8 mouse cellular contexts compared by ENCODE assay signal in genomic region chr2:146511911-146512580, GRCm38 (mm10). TPM values are rescaled to one million over a fixed set of nuclear protein-coding genes. Genes with fewer than 3 reads are reported as not detected.
A peak's percentile ranks its signal among the peaks of the same experiment; 100 is the strongest.
DNase-seq lines count a peak whose midpoint lies in the region; ATAC-seq and TF ChIP-seq lines count a peak whose summit lies in the region.

TSS of gene Ralgapa2 (minus strand) at chr2:146512344.

- H3K9me3 ChIP-seq in megakaryocyte, embryonic 14.5 days = no peaks in the 10 kb centered on the region

- no peaks in the 10 kb centered on the region for H3K27me3 ChIP-seq in megakaryocyte, embryonic 14.5 days (replicated peaks)

- H3K36me3 ChIP-seq in megakaryocyte, embryonic 14.5 days (replicated peaks; ENCODE audit: low read length) = peaks cover 3% of the 10 kb centered on the region

- peak within 1 kb of the TSS; percentile 74 for H3K4me3 ChIP-seq in cortical plate, adult 2 months (ENCODE audit: insufficient read depth, low read length)
- peak within 1 kb of the TSS; percentile 96 for H3K4me3 ChIP-seq in megakaryocyte, embryonic 14.5 days (replicated peaks)

- peak; percentile 96 for ATAC-seq in activated CD4-positive, CD25-positive, alpha-beta regulatory T cell, adult 4 months

- TF ChIP-seq POLR2A in cortical plate, adult 2 months (IDR thresholded peaks at IDR 0.05; ENCODE audit: extremely low read depth, insufficient read depth, low read length) = peak; percentile 48; the same call in 1 of the 2 replicates

- peak; percentile 99 to 100 for DNase-seq in gastrocnemius, adult 8-10 months (ENCODE audit: low spot score in 2 of 2)
- peak; percentile 96 for DNase-seq in hindlimb bud, embryonic 11.5 days (ENCODE audit: extremely low spot score, low read depth, low spot score)
- DNase-seq in left cerebral cortex, adult 8-10 months (ENCODE audit: low spot score in 2 of 2) = peak; percentile 95 to 100
- peak; percentile 100 for DNase-seq in right cerebral cortex, postnatal 10 days (ENCODE audit: low spot score in 2 of 2)
- DNase-seq in urinary bladder, postnatal 25 days (ENCODE audit: low spot score) = peak; percentile 98

- no peak for TF ChIP-seq CTCF in cortical plate, adult 2 months (IDR thresholded peaks at IDR 0.05; ENCODE audit: extremely low read depth, insufficient read depth, low read length)

- peak within 1 kb of the TSS; percentile 30; the same call in 1 of the 2 replicates for H3K27ac ChIP-seq in cortical plate, adult 2 months (ENCODE audit: insufficient read depth, low read length)

- peaks cover 4% of the 10 kb centered on the region; the same call in 1 of the 2 replicates for H3K4me1 ChIP-seq in cortical plate, adult 2 months (ENCODE audit: control insufficient read depth, insufficient read depth, low read length)
- peaks cover 62% of the 10 kb centered on the region for H3K4me1 ChIP-seq in megakaryocyte, embryonic 14.5 days

RNA-seq across cellular contexts. Expression of gene Ralgapa2, which starts in this region (rescaled TPM):
- polyA plus RNA-seq in activated CD4-positive, CD25-positive, alpha-beta regulatory T cell, adult 4 months (2017; shearing (Covaris generic)) = 10 to 100 TPM in 1 of 2 experiments, 1 to 10 TPM in 1; 9.3 to 12.0 TPM
- 9.8 and 9.9 TPM in 2 replicates for polyA plus RNA-seq in cortical plate, adult 2 months (2012; rRNA removed)
- 10 to 100 TPM in 1 of 4 experiments, 1 to 10 TPM in 3; 7.3 to 10.3 (median 7.8) TPM for total RNA-seq in gastrocnemius, adult 8-10 months (2022)
- total RNA-seq in left cerebral cortex, adult 8-10 months (2022) = 10 to 100 TPM; 19.6 to 23.7 (median 20.7) TPM
- polyA plus RNA-seq in megakaryocyte, embryonic 14.5 days (2012; ENCODE audit: insufficient read depth, low replicate concordance) = 1.8 and 2.3 TPM in 2 replicates

Comparison
In these comparisons a context has a peak if more than half of its experiments do, and no peak if none do; other contexts are left out.
1. Peak in every context shown above with its lines: DNase-seq, ATAC-seq, H3K4me3 ChIP-seq and H3K27ac ChIP-seq.